Mouse (Mus musculus) mature B cell (primary cell): ENCODE data around the gene Prr11.

ENCODE experiments used
- in situ Hi-C: fragments of 300-500 bp; cut with MboI; formaldehyde crosslinking; loops from 2 replicates; pipeline ENCODE4 v1.14.3; 2019

Gene Prr11

GRCm38 (mm10) chr11:87046968-87047367 is 61.5 kb downstream of the Prr11 start:
- in situ Hi-C loops = no loop called here

- in situ Hi-C loops = no loop called here
Observed at GRCm38 (mm10) chr11:87043052-87043451, 65.5 kb downstream of the Prr11 start.

- in situ Hi-C loops = no loop called here
Observed at GRCm38 (mm10) chr11:87039307-87039963, 69.1 kb downstream of the Prr11 start.
